Mouse (Mus musculus) kidney, adult 18-20 months (tissue): ENCODE measurements at regions not wholly inside any gene's neighbourhood (a gene's known extent, or its start where the extent isn't known, plus 50 kb on each side); places are given as distances from the start of the nearest gene placed in this dataset.
"Not testable (repeated sequence)": the region's sequence is repeated elsewhere in the genome, so short reads cannot be mapped to it uniquely, and the experiment has no call there.

ENCODE experiments used
- DNase-seq: peaks from one replicate; pipeline ENCODE4 v3.0.0; 2021

GRCm38 (mm10) chr7:113705929-113706328, 59.9 kb upstream of the Spon1 start:
- DNase-seq = no peak

- DNase-seq = no peak
These were observed 58.2 kb upstream of the Spon1 start for GRCm38 (mm10) chr7:113707596-113707995.

GRCm38 (mm10) chr7:113710541-113711270, 55.1 kb upstream of the Spon1 start:
- DNase-seq = no peak

- not testable (repeated sequence) for DNase-seq
These were observed 54.4 kb upstream of the Spon1 start for GRCm38 (mm10) chr7:113711356-113711755.
